Mouse (Mus musculus): ENCODE results near the gene Tor1a.
"Not testable (repeated sequence)": the region's sequence is repeated elsewhere in the genome, so short reads cannot be mapped to it uniquely, and the experiment has no call there.

The Tor1a gene

DNA sequence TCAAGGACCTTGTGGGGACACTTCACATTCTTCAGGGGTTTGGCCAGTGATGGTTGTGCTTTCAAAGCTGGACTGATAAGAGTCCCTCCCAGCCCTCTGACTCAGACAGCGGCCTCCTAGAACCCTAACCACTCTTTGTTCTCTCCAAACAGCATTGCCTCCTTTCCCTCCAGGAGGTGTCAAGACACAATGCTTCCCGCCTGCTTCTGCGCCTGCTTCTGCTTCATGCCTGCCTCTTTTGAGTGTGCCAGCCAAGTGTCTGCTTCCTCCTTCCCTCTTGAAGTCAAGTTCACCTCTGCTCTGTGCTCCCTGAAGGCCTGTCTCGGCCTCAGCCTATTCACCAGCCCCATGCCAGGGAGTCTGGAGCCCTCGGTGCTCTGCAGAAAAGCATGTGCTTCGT is 49.6 kb downstream of the Tor1a start:
- no peak for DNase-seq (ENCODE audit: low spot score in 2 of 2)

DNA sequence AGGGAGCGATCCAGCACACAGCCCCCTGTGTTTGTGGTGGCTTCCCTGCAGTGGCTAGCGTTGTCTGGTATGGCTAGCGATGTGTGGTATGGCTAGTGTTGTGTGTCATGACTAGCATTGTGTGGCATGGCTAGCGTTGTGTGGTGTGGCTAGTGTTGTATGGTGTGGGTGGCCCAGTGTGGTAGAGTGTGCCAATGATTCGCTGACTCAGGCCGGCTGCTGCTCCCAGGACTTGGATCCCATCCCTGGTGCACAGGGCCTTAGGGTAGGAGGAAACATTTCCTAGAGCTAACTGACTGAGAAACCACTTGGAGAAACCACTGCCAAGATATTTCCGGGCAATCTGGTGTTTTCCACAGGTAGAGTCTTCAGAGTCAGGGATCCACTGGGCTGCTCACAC is 50.1 kb downstream of the Tor1a start:
- DNase-seq (ENCODE audit: low spot score in 2 of 2) = no peak

DNA sequence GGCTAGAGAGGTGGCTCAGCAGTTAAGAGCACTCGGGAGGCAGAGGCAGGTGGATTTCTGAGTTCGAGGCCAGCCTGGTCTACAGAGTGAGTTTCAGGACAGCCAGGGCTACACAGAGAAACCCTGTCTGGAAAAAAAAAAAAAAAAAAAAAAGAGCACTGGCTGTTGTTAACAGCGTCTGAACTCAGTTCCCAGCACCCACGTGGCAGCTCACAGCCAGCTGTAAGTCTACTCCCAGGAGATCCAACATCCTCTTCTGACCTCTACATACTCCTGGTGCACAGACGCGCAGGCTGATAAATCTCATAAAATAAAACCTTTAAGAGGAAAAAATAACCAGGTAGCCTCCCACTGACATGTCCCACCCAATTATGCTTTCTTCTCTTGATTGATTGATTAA is 51.8 kb downstream of the Tor1a start:
- DNase-seq (ENCODE audit: low spot score in 2 of 2) = not testable (repeated sequence)

DNA sequence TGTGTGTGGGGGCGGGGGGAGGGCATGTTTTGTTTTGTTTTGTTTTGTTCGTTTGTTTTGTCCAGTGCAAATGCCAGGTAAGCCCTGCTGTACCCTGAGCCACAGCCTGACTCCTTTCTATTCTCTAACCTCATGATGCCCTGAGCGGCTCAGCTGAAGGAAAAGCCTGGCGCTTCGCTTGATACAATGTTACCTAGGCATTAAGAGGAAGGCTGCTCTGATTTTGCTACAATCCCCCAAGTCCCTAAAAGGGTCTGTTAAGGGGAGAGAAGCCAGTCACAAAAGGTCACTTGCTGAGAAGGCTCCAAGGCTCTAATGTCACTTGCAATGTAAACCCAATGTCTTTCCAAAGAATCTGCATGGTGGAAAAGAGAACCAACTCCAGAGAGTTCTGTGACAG is 52.4 kb downstream of the Tor1a start:
- no peak for DNase-seq (ENCODE audit: low spot score in 2 of 2)

DNA sequence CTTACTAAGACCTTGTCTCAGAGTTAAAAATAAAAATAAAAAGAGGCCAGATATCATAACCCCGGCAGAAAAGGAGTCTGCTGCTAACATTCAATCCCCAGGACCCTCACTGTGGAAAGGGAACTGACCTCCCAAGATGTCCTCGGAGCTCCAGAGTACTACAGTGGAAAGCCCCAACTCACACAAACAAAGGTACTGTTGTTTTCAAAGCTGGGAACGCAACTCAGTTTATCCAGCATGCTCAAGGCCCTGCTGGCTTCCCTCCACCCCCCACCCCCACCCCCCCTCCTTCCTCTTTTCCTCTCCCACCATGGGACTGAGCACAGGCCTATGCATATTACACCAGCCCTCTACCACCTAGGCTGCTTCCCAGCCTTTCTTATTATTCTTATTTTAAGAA is 52.9 kb downstream of the Tor1a start:
- DNase-seq (ENCODE audit: low spot score in 2 of 2) = no peak

DNA sequence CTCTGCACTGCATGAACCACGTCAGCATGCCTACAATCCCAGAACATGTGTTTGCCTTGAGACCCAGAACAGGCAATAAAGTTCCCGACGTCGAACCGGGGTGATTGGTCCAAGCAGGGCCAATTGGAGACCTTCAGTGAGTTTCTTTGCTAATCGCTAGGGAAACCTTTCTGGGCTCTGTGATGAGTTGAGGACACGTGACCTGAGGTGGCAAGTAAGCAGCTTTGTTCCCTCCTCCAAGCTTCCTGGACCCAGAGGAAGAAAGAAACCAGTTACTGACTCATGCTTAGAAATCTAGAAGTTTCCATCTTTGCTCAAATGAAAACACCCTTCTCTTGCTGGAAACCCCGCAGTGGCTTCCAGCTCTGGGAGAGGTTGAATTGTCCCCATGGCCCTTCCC is 54.7 kb downstream of the Tor1a start:
- DNase-seq (ENCODE audit: low spot score in 2 of 2) = no peak

DNA sequence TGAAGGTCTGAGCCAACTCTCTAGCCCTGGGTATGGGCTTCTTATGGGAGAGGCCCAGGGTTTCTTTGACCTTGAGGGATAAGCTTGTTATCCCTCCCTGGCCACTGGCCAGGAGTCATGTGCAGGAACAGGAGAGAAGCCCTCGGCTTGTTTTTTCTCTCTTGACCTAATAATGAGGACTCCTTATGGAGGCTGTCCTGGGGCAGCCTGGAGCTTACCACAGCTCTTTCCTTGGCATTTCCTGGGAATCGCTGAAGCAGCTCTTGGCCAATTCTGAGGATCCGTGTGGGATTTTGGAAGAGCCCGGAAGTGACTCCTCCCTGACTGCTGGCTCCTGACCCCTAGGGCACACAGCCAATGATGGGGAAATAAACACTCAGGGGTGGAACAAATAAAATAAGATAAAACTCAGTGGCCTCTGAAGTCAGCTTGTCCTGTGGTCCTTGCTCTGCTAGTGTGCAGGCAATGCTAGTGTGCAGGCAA is 55.4 kb downstream of the Tor1a start:
- DNase-seq (ENCODE audit: low spot score in 2 of 2) = no peak

Data from thymus, postnatal 10 days (tissue).